In the genomic region with DNA sequence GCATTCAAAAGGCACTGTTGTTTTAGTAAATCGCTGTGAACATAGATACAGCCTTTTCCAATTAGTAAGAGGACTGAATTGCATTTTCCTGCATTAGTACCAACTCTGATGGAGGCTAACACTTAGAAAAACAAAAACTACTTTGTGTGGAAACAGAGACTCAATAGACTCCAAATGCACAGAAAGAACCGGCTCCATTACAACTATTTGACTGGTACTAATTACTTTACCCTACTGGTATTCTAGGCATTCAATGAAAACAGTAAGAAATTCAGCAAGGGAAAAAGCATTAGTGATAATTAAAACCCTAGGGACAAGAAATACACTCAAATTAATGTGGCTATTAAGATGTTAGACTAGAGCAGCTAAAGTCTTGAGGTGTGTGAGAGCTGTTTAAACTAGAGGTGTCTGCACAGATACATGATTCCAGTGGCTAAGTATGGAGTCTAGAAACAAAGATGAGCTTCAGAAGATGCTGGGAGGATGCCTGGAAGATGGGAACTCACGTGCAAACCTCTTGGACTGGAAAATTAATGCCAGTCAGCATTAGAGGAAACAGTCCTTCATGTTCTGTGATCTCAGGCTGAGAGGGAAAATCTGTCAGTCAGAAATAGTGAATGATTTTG, we compare ENCODE assay signal across 30 mouse cellular contexts. TPM values are rescaled to one million over a fixed set of nuclear protein-coding genes. Genes with fewer than 3 reads are reported as not detected.
A peak's percentile ranks its signal among the peaks of the same experiment; 100 is the strongest.
DNase-seq lines count a peak whose midpoint lies in the region; ATAC-seq and TF ChIP-seq lines count a peak whose summit lies in the region.
"Had no signal": no experiment of that assay in that cellular context is flagged by ENCODE, and none has a peak within 500 bp of the region (broad histone marks: within the 10 kb centered on the region; RNA-seq: fewer than 3 reads in every experiment).

No protein-coding gene starts in this region.

- no peak for TF ChIP-seq CTCF in forebrain, postnatal 0 days (IDR thresholded peaks at IDR 0.05; ENCODE audit: low read depth)
- no peak for TF ChIP-seq CTCF in kidney, adult 2 months (conservative IDR thresholded peaks at IDR 0.05; ENCODE audit: insufficient read depth, insufficient read length, low read depth, low read length)

- no peak overlapping the region for H3K4me2 ChIP-seq in forebrain, embryonic 12.5 days
- no peak overlapping the region for H3K4me2 ChIP-seq in forebrain, postnatal 0 days (ENCODE audit: low read depth)
- no peak overlapping the region for H3K4me2 ChIP-seq in forebrain, embryonic 16.5 days (ENCODE audit: low read length)
- H3K4me2 ChIP-seq in limb, embryonic 13.5 days (replicated peaks) = no peak overlapping the region
- H3K4me2 ChIP-seq: heart, embryonic 15.5 days; hindbrain, embryonic 12.5 days; liver, embryonic 12.5 days; midbrain, embryonic 12.5 days; neural tube, embryonic 13.5 days had no signal

- H3K36me3 ChIP-seq in forebrain, embryonic 12.5 days (replicated peaks) = no peaks in the 10 kb centered on the region
- no peaks in the 10 kb centered on the region for H3K36me3 ChIP-seq in forebrain, postnatal 0 days (ENCODE audit: insufficient read depth)
- no peaks in the 10 kb centered on the region for H3K36me3 ChIP-seq in forebrain, embryonic 16.5 days (ENCODE audit: control insufficient read depth, insufficient read depth)
- no peaks in the 10 kb centered on the region for H3K36me3 ChIP-seq in limb, embryonic 13.5 days
- H3K36me3 ChIP-seq in kidney, adult 2 months (ENCODE audit: control insufficient read depth, insufficient read depth, low read length) = no peaks in the 10 kb centered on the region
- H3K36me3 ChIP-seq: G1E; heart, embryonic 10.5 days; heart, embryonic 15.5 days; hindbrain, embryonic 12.5 days; liver, embryonic 12.5 days; midbrain, embryonic 12.5 days; neural tube, embryonic 13.5 days had no signal

- no peak overlapping the region for H3K9ac ChIP-seq in forebrain, embryonic 12.5 days
- no peak overlapping the region for H3K9ac ChIP-seq in forebrain, postnatal 0 days
- H3K9ac ChIP-seq in forebrain, embryonic 16.5 days (replicated peaks; ENCODE audit: low read depth, low read length) = no peak overlapping the region
- no peak overlapping the region for H3K9ac ChIP-seq in limb, embryonic 13.5 days
- H3K9ac ChIP-seq: heart, embryonic 15.5 days; hindbrain, embryonic 12.5 days; liver, embryonic 12.5 days; liver, postnatal 0 days; midbrain, embryonic 12.5 days; neural tube, embryonic 13.5 days had no signal

- WGBS in forebrain, embryonic 12.5 days = 27% methylated on average over 3 of the region's 3 CpGs
- 19% methylated on average over 3 of the region's 3 CpGs for WGBS in forebrain, postnatal 0 days
- WGBS in forebrain, embryonic 16.5 days = 15% methylated on average over 3 of the region's 3 CpGs
- 36% methylated on average over 3 of the region's 3 CpGs for WGBS in limb, embryonic 13.5 days
- 69% methylated on average over 3 of the region's 3 CpGs for WGBS in kidney, adult 2 months

- H3K27me3 ChIP-seq in forebrain, embryonic 12.5 days = no peaks in the 10 kb centered on the region
- H3K27me3 ChIP-seq in forebrain, postnatal 0 days (ENCODE audit: insufficient read depth, low read length) = no peaks in the 10 kb centered on the region
- H3K27me3 ChIP-seq in forebrain, embryonic 16.5 days (replicated peaks; ENCODE audit: control insufficient read depth, insufficient read depth, low read length) = no peaks in the 10 kb centered on the region
- no peaks in the 10 kb centered on the region for H3K27me3 ChIP-seq in limb, embryonic 13.5 days
- no peaks in the 10 kb centered on the region for H3K27me3 ChIP-seq in kidney, adult 2 months (replicated peaks; ENCODE audit: control insufficient read depth, insufficient read depth, low read length)
- H3K27me3 ChIP-seq: heart, embryonic 15.5 days; hindbrain, embryonic 12.5 days; liver, embryonic 12.5 days; megakaryocyte, embryonic 14.5 days; midbrain, embryonic 12.5 days; neural tube, embryonic 13.5 days; Patski had no signal

- no peak for DNase-seq in forebrain, postnatal 0 days
- peak; percentile 84 for DNase-seq in Muller cell, postnatal 12 days (ENCODE audit: inconsistent ontology term)
- DNase-seq in kidney, adult 2 months = no peak
- no peak for DNase-seq in right cerebral cortex, postnatal 4 days
- DNase-seq: adrenal gland, postnatal 14 days; cerebellum, adult 11-12 months; cerebellum, postnatal 10 days; gastrocnemius, postnatal 14 days; heart, adult 11 months; kidney, postnatal 14 days; liver, postnatal 0 days; lung, postnatal 4 days; thymus, adult 18-20 months; thymus, postnatal 25 days had no signal

- H3K4me3 ChIP-seq in forebrain, embryonic 12.5 days (replicated peaks) = no peak overlapping the region
- no peak overlapping the region for H3K4me3 ChIP-seq in forebrain, postnatal 0 days (ENCODE audit: low read depth, low read length)
- H3K4me3 ChIP-seq in forebrain, embryonic 16.5 days (replicated peaks; ENCODE audit: low read length) = no peak overlapping the region
- H3K4me3 ChIP-seq in limb, embryonic 13.5 days = no peak overlapping the region
- H3K4me3 ChIP-seq in kidney, adult 2 months (ENCODE audit: insufficient read depth, low read depth, low read length) = no peak overlapping the region
- H3K4me3 ChIP-seq: heart, embryonic 10.5 days; heart, embryonic 15.5 days; hindbrain, embryonic 12.5 days; liver, embryonic 12.5 days; megakaryocyte, embryonic 14.5 days; midbrain, embryonic 12.5 days; myocyte; neural tube, embryonic 13.5 days had no signal

- H3K9me3 ChIP-seq in forebrain, embryonic 12.5 days = no peaks in the 10 kb centered on the region
- H3K9me3 ChIP-seq in forebrain, postnatal 0 days (ENCODE audit: low read length) = no peaks in the 10 kb centered on the region
- no peaks in the 10 kb centered on the region for H3K9me3 ChIP-seq in forebrain, embryonic 16.5 days (ENCODE audit: control insufficient read depth, low read length)
- no peaks in the 10 kb centered on the region for H3K9me3 ChIP-seq in limb, embryonic 13.5 days
- H3K9me3 ChIP-seq: G1E; heart, embryonic 10.5 days; heart, embryonic 15.5 days; hindbrain, embryonic 12.5 days; liver, embryonic 12.5 days; midbrain, embryonic 12.5 days; neural tube, embryonic 13.5 days had no signal

- peak; percentile 30; the same call in 1 of the 2 replicates for ATAC-seq in forebrain, embryonic 12.5 days (ENCODE audit: low FRiP score)
- ATAC-seq in forebrain, postnatal 0 days = no peak
- ATAC-seq in forebrain, embryonic 16.5 days = peak; percentile 47
- ATAC-seq in limb, embryonic 13.5 days (ENCODE audit: low FRiP score, low read depth) = peak; percentile 36; the same call in 1 of the 2 replicates
- ATAC-seq: intestine, postnatal 0 days; liver, embryonic 12.5 days; liver, postnatal 0 days; lung, postnatal 0 days; Patski had no signal

- no peaks in the 10 kb centered on the region for H3K4me1 ChIP-seq in forebrain, embryonic 12.5 days
- H3K4me1 ChIP-seq in forebrain, postnatal 0 days (ENCODE audit: insufficient read depth) = no peaks in the 10 kb centered on the region
- H3K4me1 ChIP-seq in forebrain, embryonic 16.5 days (replicated peaks; ENCODE audit: control insufficient read depth, insufficient read depth, low read length) = no peaks in the 10 kb centered on the region
- H3K4me1 ChIP-seq in limb, embryonic 13.5 days = peaks cover 4% of the 10 kb centered on the region
- no peaks in the 10 kb centered on the region for H3K4me1 ChIP-seq in kidney, adult 2 months (ENCODE audit: control insufficient read depth, insufficient read depth, low read length)
- H3K4me1 ChIP-seq: heart, embryonic 10.5 days; heart, embryonic 15.5 days; hindbrain, embryonic 12.5 days; liver, embryonic 12.5 days; megakaryocyte, embryonic 14.5 days; midbrain, embryonic 12.5 days; neural tube, embryonic 13.5 days had no signal

- no peak for TF ChIP-seq POLR2A in kidney, adult 2 months (IDR thresholded peaks at IDR 0.05; ENCODE audit: low read depth, low read length)

- H3K27ac ChIP-seq in forebrain, embryonic 12.5 days = no peak overlapping the region
- H3K27ac ChIP-seq in forebrain, postnatal 0 days (ENCODE audit: low read depth, low read length) = no peak overlapping the region
- no peak overlapping the region for H3K27ac ChIP-seq in forebrain, embryonic 16.5 days (ENCODE audit: low read length)
- peak overlapping the region; percentile 48; the same call in 1 of the 2 replicates for H3K27ac ChIP-seq in limb, embryonic 13.5 days
- no peak overlapping the region for H3K27ac ChIP-seq in kidney, adult 2 months (ENCODE audit: insufficient read depth, low read depth, low read length)
- H3K27ac ChIP-seq: heart, embryonic 10.5 days; heart, embryonic 15.5 days; hindbrain, embryonic 12.5 days; liver, embryonic 12.5 days; midbrain, embryonic 12.5 days; neural tube, embryonic 13.5 days; stomach, postnatal 0 days had no signal

RNA-seq across cellular contexts. Expression of a gene that starts 27.2 kb away (rescaled TPM):
- 0.15 and 0.17 TPM in 2 replicates for polyA plus RNA-seq in forebrain, embryonic 12.5 days (2016; fragmentation: Nextera tagmentation; extraction: Ambion mirVana)
- 0.62 and 0.95 TPM in 2 replicates for total RNA-seq in forebrain, postnatal 0 days (2014; rRNA removed)
- polyA plus RNA-seq in forebrain, postnatal 0 days (2015; fragmentation: Nextera tagmentation; extraction: Ambion mirVana) = 0.16 and 0.30 TPM in 2 replicates
- 0.11 and 0.14 TPM in 2 replicates for polyA plus RNA-seq in forebrain, embryonic 16.5 days (2015; fragmentation: Nextera tagmentation; extraction: Ambion mirVana)
- 0.46 and 0.56 TPM in 2 replicates for polyA plus RNA-seq in limb, embryonic 13.5 days (2015; fragmentation: Nextera tagmentation; extraction: Ambion mirVana)
- 0.07 and 0.09 TPM in 2 replicates for polyA plus RNA-seq in kidney, adult 2 months (2012; rRNA removed)
- polyA plus RNA-seq: G1E, myocyte, Patski had no signal
